Mouse (Mus musculus) kidney, embryonic 16.5 days (tissue): ENCODE data around the gene Adcy2. TPM values are rescaled to one million over a fixed set of nuclear protein-coding genes. Genes with fewer than 3 reads are reported as not detected.

Source experiments
- ATAC-seq: fragments of 200-750 bp; cut with Nextera tagmentation; 2 replicates; pipeline ENCODE4 v1.8.0; 2017; ENCODE audit warnings: moderate TSS enrichment; ENCODE audit not compliant: low FRiP score, low TSS enrichment
- H3K27ac ChIP-seq: fragments of 300-500 bp; sonication (generic); 2 replicates; pipeline ENCODE4 v1.5.1; 2014; ENCODE audit warnings: low read length
- H3K27me3 ChIP-seq: fragments of 300-500 bp; sonication (generic); 2 replicates; pipeline ENCODE4 v1.6.1; 2014; ENCODE audit warnings: low read length, control low read depth, mixed read lengths; ENCODE audit not compliant: insufficient read depth
- H3K36me3 ChIP-seq: fragments of 300-500 bp; sonication (generic); 2 replicates; pipeline ENCODE4 v1.6.1; 2014; ENCODE audit warnings: low read length, control low read depth, mixed read lengths; ENCODE audit not compliant: insufficient read depth
- H3K4me1 ChIP-seq: fragments of 300-500 bp; sonication (generic); 2 replicates; pipeline ENCODE4 v1.6.1; 2014; ENCODE audit warnings: low read length, control low read depth, mixed read lengths; ENCODE audit not compliant: insufficient read depth
- H3K4me2 ChIP-seq: fragments of 300-500 bp; sonication (generic); replicated peaks from 2 replicates; pipeline ENCODE4 v1.6.1; 2014; ENCODE audit warnings: low read depth, low read length
- H3K4me3 ChIP-seq: fragments of 300-500 bp; sonication (generic); 2 replicates; pipeline ENCODE4 v1.5.1; 2014; ENCODE audit warnings: mild to moderate bottlenecking, low read length
- H3K9ac ChIP-seq: fragments of 300-500 bp; sonication (generic); replicated peaks from 2 replicates; pipeline ENCODE4 v1.6.1; 2014; ENCODE audit warnings: low read length
- H3K9me3 ChIP-seq: fragments of 300-500 bp; sonication (generic); 2 replicates; pipeline ENCODE4 v1.6.1; 2016; ENCODE audit warnings: low read length, control low read depth
- WGBS: fragments of 180-500 bp; shearing (Covaris S2); extraction: QIAGEN DNeasy Blood & Tissue Kit; methylation state at CpG from one replicate; pipeline ENCODE4 v1.1.7; 2014; 5-methylcytosine and 5-hydroxymethylcytosine counted together
- polyA plus RNA-seq: library from polyadenylated mRNA; unstranded; fragments of >200 nt; fragmentation: Nextera tagmentation; extraction: Ambion mirVana; gene quantifications from 2 replicates; pipeline ENCODE4 v1.2.1, GENCODE M21; 2015

Adcy2 gene
- polyA plus RNA-seq, 1 experiment from 2014 or later, result 3.5 TPM

GRCm38 (mm10) chr13:68928469-68928868, 70.9 kb downstream of the Adcy2 start:
- WGBS, result 71% methylated on average over 6 of the region's 6 CpGs
- Histone ChIP-seq H3K9me3 (peaks cover 9% of the 10 kb centered on the region), H3K9ac (no peak overlapping the region), H3K27me3 (no peaks in the 10 kb centered on the region), H3K36me3 (no peaks in the 10 kb centered on the region), H3K4me3 (no peak overlapping the region), H3K4me2 (no peak overlapping the region), H3K27ac (no peak overlapping the region), H3K4me1 (no peaks in the 10 kb centered on the region)
- ATAC-seq, result no peak

- no peaks in the 10 kb centered on the region for H3K36me3 ChIP-seq
- no peaks in the 10 kb centered on the region for H3K4me1 ChIP-seq
- no peak for ATAC-seq
- no peak overlapping the region for H3K4me3 ChIP-seq
- WGBS, result 70% methylated on average over 11 of the region's 11 CpGs
- H3K27me3 ChIP-seq, result no peaks in the 10 kb centered on the region
- H3K4me2 ChIP-seq, result no peak overlapping the region
- H3K9ac ChIP-seq, result no peak overlapping the region
- no peak overlapping the region for H3K27ac ChIP-seq
- no peaks in the 10 kb centered on the region for H3K9me3 ChIP-seq
These were observed 85.6 kb downstream of the Adcy2 start for GRCm38 (mm10) chr13:68913666-68914288.

- H3K4me3 ChIP-seq, result no peak overlapping the region
- H3K4me2 ChIP-seq, result no peak overlapping the region
- H3K27me3 ChIP-seq, result no peaks in the 10 kb centered on the region
- H3K36me3 ChIP-seq, result no peaks in the 10 kb centered on the region
- H3K27ac ChIP-seq, result no peak overlapping the region
- H3K4me1 ChIP-seq, result no peaks in the 10 kb centered on the region
- WGBS, result 72% methylated on average over 1 of the region's 1 CpGs
- H3K9ac ChIP-seq, result no peak overlapping the region
- no peak for ATAC-seq
- H3K9me3 ChIP-seq, result no peaks in the 10 kb centered on the region
These were observed 92.7 kb downstream of the Adcy2 start for GRCm38 (mm10) chr13:68906667-68907066.

GRCm38 (mm10) chr13:68902708-68903107, 96.6 kb downstream of the Adcy2 start:
- Histone ChIP-seq H3K27ac (no peak overlapping the region), H3K36me3 (no peaks in the 10 kb centered on the region), H3K9me3 (no peaks in the 10 kb centered on the region), H3K9ac (no peak overlapping the region), H3K4me2 (no peak overlapping the region), H3K4me1 (no peaks in the 10 kb centered on the region), H3K4me3 (no peak overlapping the region), H3K27me3 (no peaks in the 10 kb centered on the region)
- ATAC-seq, result no peak
- WGBS, result 100% methylated on average over 1 of the region's 1 CpGs

GRCm38 (mm10) chr13:68889929-68890593, 109.3 kb downstream of the Adcy2 start:
- no peak overlapping the region for H3K27ac ChIP-seq
- no peak overlapping the region for H3K4me3 ChIP-seq
- no peak overlapping the region for H3K9ac ChIP-seq
- H3K36me3 ChIP-seq, result no peaks in the 10 kb centered on the region
- H3K4me2 ChIP-seq, result no peak overlapping the region
- 62% methylated on average over 9 of the region's 9 CpGs for WGBS
- ATAC-seq, result 0 out of 2 replicates have a peak, but pooled peaks have one; percentile 61
- no peaks in the 10 kb centered on the region for H3K9me3 ChIP-seq
- H3K27me3 ChIP-seq, result no peaks in the 10 kb centered on the region
- H3K4me1 ChIP-seq, result peaks cover 4% of the 10 kb centered on the region; the same call in 1 of the 2 replicates

- no peak for ATAC-seq
- Histone ChIP-seq H3K27ac (no peak overlapping the region), H3K4me1 (no peaks in the 10 kb centered on the region), H3K9ac (no peak overlapping the region), H3K9me3 (no peaks in the 10 kb centered on the region), H3K27me3 (no peaks in the 10 kb centered on the region), H3K36me3 (no peaks in the 10 kb centered on the region), H3K4me3 (no peak overlapping the region), H3K4me2 (no peak overlapping the region)
- WGBS, result 92% methylated on average over 6 of the region's 6 CpGs
These were observed 130.6 kb downstream of the Adcy2 start for GRCm38 (mm10) chr13:68868776-68869175.

GRCm38 (mm10) chr13:68867940-68868655, 131.2 kb downstream of the Adcy2 start:
- no peaks in the 10 kb centered on the region for H3K36me3 ChIP-seq
- no peak overlapping the region for H3K4me3 ChIP-seq
- WGBS, result 90% methylated on average over 1 of the region's 1 CpGs
- no peaks in the 10 kb centered on the region for H3K9me3 ChIP-seq
- H3K27ac ChIP-seq, result no peak overlapping the region
- H3K9ac ChIP-seq, result no peak overlapping the region
- no peak overlapping the region for H3K4me2 ChIP-seq
- no peaks in the 10 kb centered on the region for H3K4me1 ChIP-seq
- H3K27me3 ChIP-seq, result no peaks in the 10 kb centered on the region
- no peak for ATAC-seq

GRCm38 (mm10) chr13:68860036-68860435, 139.3 kb downstream of the Adcy2 start:
- no peaks in the 10 kb centered on the region for H3K36me3 ChIP-seq
- H3K4me1 ChIP-seq, result no peaks in the 10 kb centered on the region
- H3K4me2 ChIP-seq, result no peak overlapping the region
- no peak overlapping the region for H3K4me3 ChIP-seq
- 51% methylated on average over 4 of the region's 4 CpGs for WGBS
- no peak overlapping the region for H3K27ac ChIP-seq
- H3K27me3 ChIP-seq, result no peaks in the 10 kb centered on the region
- no peaks in the 10 kb centered on the region for H3K9me3 ChIP-seq
- no peak for ATAC-seq
- H3K9ac ChIP-seq, result no peak overlapping the region

- 73% methylated on average over 3 of the region's 3 CpGs for WGBS
- H3K4me3 ChIP-seq, result no peak overlapping the region
- no peak for ATAC-seq
These were observed 151.1 kb downstream of the Adcy2 start for GRCm38 (mm10) chr13:68848265-68848664.

GRCm38 (mm10) chr13:68839517-68839916, 159.8 kb downstream of the Adcy2 start:
- H3K4me1 ChIP-seq, result no peaks in the 10 kb centered on the region; the same call in 1 of the 2 replicates
- peak; percentile 70 for ATAC-seq
- H3K4me3 ChIP-seq, result no peak overlapping the region
- H3K27me3 ChIP-seq, result no peaks in the 10 kb centered on the region
- no peak overlapping the region for H3K4me2 ChIP-seq
- H3K27ac ChIP-seq, result no peak overlapping the region
- 10% methylated on average over 2 of the region's 2 CpGs for WGBS
- H3K36me3 ChIP-seq, result no peaks in the 10 kb centered on the region
- H3K9ac ChIP-seq, result no peak overlapping the region
- H3K9me3 ChIP-seq, result no peaks in the 10 kb centered on the region

More at GRCm38 (mm10) chr13:68848265-68848664, 151.1 kb downstream of the Adcy2 start:
- Histone ChIP-seq H3K4me2 (no peak overlapping the region), H3K9me3 (no peaks in the 10 kb centered on the region), H3K36me3 (no peaks in the 10 kb centered on the region), H3K9ac (no peak overlapping the region), H3K27ac (no peak overlapping the region), H3K27me3 (no peaks in the 10 kb centered on the region), H3K4me1 (no peaks in the 10 kb centered on the region)
